Comparison of ENCODE assay signal across 26 mouse cellular contexts in genomic region chr14:8503345-8503744, GRCm38 (mm10).
A peak's percentile ranks its signal among the peaks of the same experiment; 100 is the strongest.
DNase-seq lines count a peak whose midpoint lies in the region; ATAC-seq lines count a peak whose summit lies in the region.
"Had no signal": no experiment of that assay in that cellular context is flagged by ENCODE, and none has a peak within 500 bp of the region (broad histone marks: within the 10 kb centered on the region; RNA-seq: fewer than 3 reads in every experiment).

No protein-coding gene starts in this region.

- no peak overlapping the region for H3K9ac ChIP-seq in forebrain, embryonic 15.5 days (replicated peaks)
- H3K9ac ChIP-seq in forebrain, embryonic 11.5 days (ENCODE audit: low read length): no peak overlapping the region
- H3K9ac ChIP-seq in forebrain, embryonic 16.5 days (replicated peaks; ENCODE audit: low read depth, low read length): no peak overlapping the region
- H3K9ac ChIP-seq in midbrain, embryonic 13.5 days (replicated peaks): no peak overlapping the region
- H3K9ac ChIP-seq: embryonic facial prominence, embryonic 12.5 days; embryonic facial prominence, embryonic 15.5 days; heart, embryonic 13.5 days; hindbrain, embryonic 14.5 days had no signal

- H3K4me3 ChIP-seq in forebrain, embryonic 15.5 days: no peak overlapping the region
- no peak overlapping the region for H3K4me3 ChIP-seq in forebrain, embryonic 11.5 days (ENCODE audit: low read depth, low read length)
- no peak overlapping the region for H3K4me3 ChIP-seq in forebrain, embryonic 16.5 days (replicated peaks; ENCODE audit: low read length)
- H3K4me3 ChIP-seq in midbrain, embryonic 13.5 days (replicated peaks): no peak overlapping the region
- H3K4me3 ChIP-seq: embryonic facial prominence, embryonic 12.5 days; embryonic facial prominence, embryonic 15.5 days; heart, adult 2 months; heart, embryonic 10.5 days; heart, embryonic 13.5 days had no signal

- no peak overlapping the region for H3K4me2 ChIP-seq in forebrain, embryonic 15.5 days (replicated peaks)
- no peak overlapping the region for H3K4me2 ChIP-seq in forebrain, embryonic 11.5 days (ENCODE audit: low read depth, low read length, severe bottlenecking)
- no peak overlapping the region for H3K4me2 ChIP-seq in forebrain, embryonic 16.5 days (ENCODE audit: low read length)
- H3K4me2 ChIP-seq in midbrain, embryonic 13.5 days (replicated peaks): no peak overlapping the region
- H3K4me2 ChIP-seq: embryonic facial prominence, embryonic 12.5 days; embryonic facial prominence, embryonic 15.5 days; heart, embryonic 13.5 days; hindbrain, embryonic 14.5 days had no signal

- no peak for DNase-seq in forebrain, embryonic 11.5 days (ENCODE audit: low spot score)
- DNase-seq in layer of hippocampus, adult 9-11 months: peak; percentile 17
- no peak for DNase-seq in layer of hippocampus, postnatal 14 days (ENCODE audit: low spot score in 2 of 2)
- DNase-seq: adrenal gland, adult 2 months; adrenal gland, postnatal 14 days; cerebellum, adult 18-20 months; cerebellum, adult 9-10 months; cerebellum, postnatal 25 days; gastrocnemius, postnatal 10 days; gastrocnemius, postnatal 36 days; heart, adult 2 months; heart, postnatal 14 days; heart, postnatal 4 days; kidney, adult 18-20 months had no signal

- ATAC-seq in forebrain, embryonic 15.5 days (replicated peaks): peak; percentile 62; the same call in 1 of the 2 replicates
- ATAC-seq in forebrain, embryonic 11.5 days (replicated peaks; ENCODE audit: low FRiP score): no peak
- ATAC-seq in forebrain, embryonic 16.5 days: peak; percentile 58
- ATAC-seq in midbrain, embryonic 13.5 days: no peak
- ATAC-seq: CD4-positive, CD25-positive, alpha-beta regulatory T cell, adult 4 months; hindbrain, postnatal 0 days; inflammation-experienced regulatory T-cells, adult 6 months; intestine, embryonic 16.5 days had no signal

- H3K4me1 ChIP-seq in forebrain, embryonic 15.5 days: 0 out of 2 replicates have a peak, but pooled peaks cover 9% of the 10 kb centered on the region
- no peaks in the 10 kb centered on the region for H3K4me1 ChIP-seq in forebrain, embryonic 11.5 days (replicated peaks; ENCODE audit: control insufficient read depth, insufficient read depth, low read length)
- H3K4me1 ChIP-seq in forebrain, embryonic 16.5 days (replicated peaks; ENCODE audit: control insufficient read depth, insufficient read depth, low read length): peaks cover 6% of the 10 kb centered on the region; the same call in 1 of the 2 replicates
- H3K4me1 ChIP-seq in midbrain, embryonic 13.5 days (replicated peaks): no peaks in the 10 kb centered on the region
- H3K4me1 ChIP-seq: embryonic facial prominence, embryonic 12.5 days; embryonic facial prominence, embryonic 15.5 days; heart, embryonic 10.5 days; heart, embryonic 13.5 days had no signal

- WGBS in forebrain, embryonic 15.5 days: 69% methylated on average over 3 of the region's 3 CpGs
- WGBS in forebrain, embryonic 11.5 days: 91% methylated on average over 3 of the region's 3 CpGs
- 67% methylated on average over 3 of the region's 3 CpGs for WGBS in forebrain, embryonic 16.5 days
- 84% methylated on average over 3 of the region's 3 CpGs for WGBS in midbrain, embryonic 13.5 days

- H3K9me3 ChIP-seq in forebrain, embryonic 15.5 days: no peaks in the 10 kb centered on the region
- no peaks in the 10 kb centered on the region for H3K9me3 ChIP-seq in forebrain, embryonic 11.5 days (ENCODE audit: control insufficient read depth, low read length)
- H3K9me3 ChIP-seq in forebrain, embryonic 16.5 days (ENCODE audit: control insufficient read depth, low read length): no peaks in the 10 kb centered on the region
- H3K9me3 ChIP-seq in midbrain, embryonic 13.5 days: no peaks in the 10 kb centered on the region
- H3K9me3 ChIP-seq: embryonic facial prominence, embryonic 12.5 days; embryonic facial prominence, embryonic 15.5 days; heart, embryonic 10.5 days; heart, embryonic 13.5 days had no signal

- no peaks in the 10 kb centered on the region for H3K36me3 ChIP-seq in forebrain, embryonic 15.5 days
- no peaks in the 10 kb centered on the region for H3K36me3 ChIP-seq in forebrain, embryonic 11.5 days (ENCODE audit: control insufficient read depth, insufficient read depth, low read length)
- H3K36me3 ChIP-seq in forebrain, embryonic 16.5 days (ENCODE audit: control insufficient read depth, insufficient read depth): no peaks in the 10 kb centered on the region
- H3K36me3 ChIP-seq in midbrain, embryonic 13.5 days: no peaks in the 10 kb centered on the region
- H3K36me3 ChIP-seq: embryonic facial prominence, embryonic 12.5 days; embryonic facial prominence, embryonic 15.5 days; heart, embryonic 10.5 days; heart, embryonic 13.5 days had no signal

- H3K27ac ChIP-seq in forebrain, embryonic 15.5 days (replicated peaks): peak overlapping the region; percentile 49; the same call in 1 of the 2 replicates
- H3K27ac ChIP-seq in forebrain, embryonic 11.5 days (ENCODE audit: low read depth, low read length): no peak overlapping the region
- H3K27ac ChIP-seq in forebrain, embryonic 16.5 days (ENCODE audit: low read length): peak overlapping the region; percentile 69
- no peak overlapping the region for H3K27ac ChIP-seq in midbrain, embryonic 13.5 days
- H3K27ac ChIP-seq: embryonic facial prominence, embryonic 12.5 days; embryonic facial prominence, embryonic 15.5 days; heart, adult 2 months; heart, embryonic 10.5 days; heart, embryonic 13.5 days; hindbrain, embryonic 14.5 days; hindbrain, postnatal 0 days had no signal

- H3K27me3 ChIP-seq in forebrain, embryonic 15.5 days: no peaks in the 10 kb centered on the region
- no peaks in the 10 kb centered on the region for H3K27me3 ChIP-seq in forebrain, embryonic 11.5 days (ENCODE audit: control insufficient read depth, insufficient read depth, low read length)
- no peaks in the 10 kb centered on the region for H3K27me3 ChIP-seq in forebrain, embryonic 16.5 days (replicated peaks; ENCODE audit: control insufficient read depth, insufficient read depth, low read length)
- no peaks in the 10 kb centered on the region for H3K27me3 ChIP-seq in midbrain, embryonic 13.5 days
- H3K27me3 ChIP-seq: embryonic facial prominence, embryonic 12.5 days; embryonic facial prominence, embryonic 15.5 days; heart, embryonic 13.5 days had no signal

Comparison
In these comparisons a context has a peak if more than half of its experiments do, and no peak if none do; other contexts are left out.
1. ATAC-seq: peak in forebrain, embryonic 15.5 days (single experiment) and forebrain, embryonic 16.5 days (single experiment); none in forebrain, embryonic 11.5 days (single experiment) and midbrain, embryonic 13.5 days (single experiment).
2. H3K27ac ChIP-seq: peak in forebrain, embryonic 15.5 days (single experiment) and forebrain, embryonic 16.5 days (single experiment); none in forebrain, embryonic 11.5 days (single experiment) and midbrain, embryonic 13.5 days (single experiment).